Mouse (Mus musculus) forebrain, embryonic 13.5 days (tissue): ENCODE data around the gene 1520401A03Rik. TPM values are rescaled to one million over a fixed set of nuclear protein-coding genes. Genes with fewer than 3 reads are reported as not detected.
A peak's percentile ranks its signal among the peaks of the same experiment; 100 is the strongest.

Source experiments
- ATAC-seq: fragments of 200-750 bp; cut with Nextera tagmentation; 2 replicates; pipeline ENCODE4 v1.8.0; 2017
- H3K27ac ChIP-seq: fragments of 300-500 bp; sonication (generic); 2 replicates; pipeline ENCODE4 v1.5.1; 2015; ENCODE audit warnings: inconsistent platforms, mild to moderate bottlenecking, moderate library complexity
- H3K27me3 ChIP-seq: fragments of 300-500 bp; sonication (generic); 2 replicates; pipeline ENCODE4 v1.6.1; 2015; ENCODE audit warnings: mild to moderate bottlenecking, inconsistent platforms
- H3K36me3 ChIP-seq: fragments of 300-500 bp; sonication (generic); 2 replicates; pipeline ENCODE4 v1.6.1; 2015; ENCODE audit warnings: mild to moderate bottlenecking, inconsistent platforms; ENCODE audit not compliant: poor library complexity, severe bottlenecking
- H3K4me1 ChIP-seq: fragments of 300-500 bp; sonication (generic); 2 replicates; pipeline ENCODE4 v1.6.1; 2015; ENCODE audit warnings: inconsistent platforms
- H3K4me2 ChIP-seq: fragments of 300-500 bp; sonication (generic); 2 replicates; pipeline ENCODE4 v1.6.1; 2015; ENCODE audit warnings: inconsistent platforms, mild to moderate bottlenecking, moderate library complexity
- H3K4me3 ChIP-seq: fragments of 300-500 bp; sonication (generic); 2 replicates; pipeline ENCODE4 v1.5.1; 2015; ENCODE audit warnings: mild to moderate bottlenecking, inconsistent platforms
- H3K9ac ChIP-seq: fragments of 300-500 bp; sonication (generic); 2 replicates; pipeline ENCODE4 v1.6.1; 2015; ENCODE audit warnings: mild to moderate bottlenecking, inconsistent platforms
- H3K9me3 ChIP-seq: fragments of 300-500 bp; sonication (generic); replicated peaks from 2 replicates; pipeline ENCODE4 v1.6.1; 2016; ENCODE audit warnings: inconsistent platforms
- WGBS: fragments of 180-500 bp; shearing (Covaris S2); methylation state at CpG from one replicate; pipeline ENCODE4 v1.1.7; 2015; 5-methylcytosine and 5-hydroxymethylcytosine counted together
- polyA plus RNA-seq: library from polyadenylated mRNA; unstranded; fragments of >200 nt; fragmentation: Nextera tagmentation; extraction: Ambion mirVana; gene quantifications from 2 replicates; pipeline ENCODE4 v1.2.1, GENCODE M21; 2015

Gene 1520401A03Rik
- polyA plus RNA-seq, 1 experiment from 2014 or later: not detected

DNA sequence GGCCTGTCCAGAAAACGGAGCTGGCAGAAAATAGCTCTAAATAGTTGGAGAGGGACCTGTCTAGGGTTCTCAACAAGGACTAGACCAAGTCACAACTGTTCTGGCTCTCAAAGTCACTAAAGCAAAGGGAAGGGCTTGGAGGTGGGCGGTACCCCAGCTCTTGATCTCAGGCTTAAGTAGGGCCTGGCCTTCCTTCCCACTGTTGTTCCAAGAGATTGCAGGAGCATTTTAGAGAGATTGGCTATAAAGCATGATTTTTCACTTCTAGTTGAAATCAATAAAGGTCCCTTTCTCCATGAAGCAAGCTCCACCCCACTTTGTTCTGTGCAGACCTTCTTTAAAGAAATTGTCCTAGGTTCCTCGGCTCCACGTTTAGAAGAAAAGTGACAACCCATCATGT lies 2.9 kb upstream of the 1520401A03Rik start:
- Histone ChIP-seq H3K27ac (no peak overlapping the region), H3K36me3 (no peaks in the 10 kb centered on the region), H3K9me3 (no peaks in the 10 kb centered on the region), H3K4me2 (peak overlapping the region; percentile 90), H3K4me3 (peak overlapping the region; percentile 89), H3K27me3 (peaks cover 2% of the 10 kb centered on the region; the same call in 1 of the 2 replicates), H3K4me1 (peaks cover 15% of the 10 kb centered on the region), H3K9ac (peak overlapping the region; percentile 81)
- ATAC-seq: no peak
- WGBS: 71% methylated on average over 4 of the region's 4 CpGs

GRCm38 (mm10) chr17:23721886-23722285 lies 697 bp downstream of the 1520401A03Rik start:
- H3K36me3 ChIP-seq: no peaks in the 10 kb centered on the region
- ATAC-seq: no peak

DNA sequence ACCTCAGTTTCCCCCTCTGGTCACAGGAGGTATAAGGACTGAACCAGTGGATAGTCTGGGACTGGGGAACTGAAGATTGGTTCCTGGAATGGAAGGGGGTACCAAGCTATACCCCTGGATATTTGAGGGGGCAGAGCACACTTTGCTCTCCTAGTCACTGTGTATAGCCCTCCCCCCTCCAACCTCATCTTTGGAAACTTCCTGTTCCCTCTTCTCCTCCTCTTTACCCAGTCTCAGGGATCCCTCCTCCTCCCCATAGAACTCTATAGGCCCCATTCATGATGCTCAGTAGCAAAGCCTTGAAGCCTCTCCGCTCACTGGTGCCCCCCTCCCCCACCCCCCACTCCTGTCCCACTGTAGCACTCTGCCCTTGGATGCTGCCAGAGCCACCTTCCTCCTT lies 3.1 kb downstream of the 1520401A03Rik start:
- ATAC-seq: no peak
- no peak overlapping the region for H3K4me2 ChIP-seq
- 20% methylated on average over 1 of the region's 1 CpGs for WGBS
- no peak overlapping the region for H3K9ac ChIP-seq
- H3K9me3 ChIP-seq: no peaks in the 10 kb centered on the region
- H3K4me1 ChIP-seq: no peaks in the 10 kb centered on the region
- no peak overlapping the region for H3K27ac ChIP-seq
- peaks cover 3% of the 10 kb centered on the region; the same call in 1 of the 2 replicates for H3K27me3 ChIP-seq
- no peak overlapping the region for H3K4me3 ChIP-seq
- H3K36me3 ChIP-seq: no peaks in the 10 kb centered on the region

More at GRCm38 (mm10) chr17:23721886-23722285, 697 bp downstream of the 1520401A03Rik start:
- 82% methylated on average over 2 of the region's 2 CpGs for WGBS
- Histone ChIP-seq H3K27ac (no peak overlapping the region), H3K4me1 (peaks cover 8% of the 10 kb centered on the region; the same call in 1 of the 2 replicates), H3K9me3 (no peaks in the 10 kb centered on the region), H3K4me2 (no peak overlapping the region), H3K27me3 (peaks cover 3% of the 10 kb centered on the region; the same call in 1 of the 2 replicates), H3K4me3 (no peak overlapping the region), H3K9ac (0 out of 2 replicates have a peak overlapping the region, but pooled peaks have one; percentile 12)

- Histone ChIP-seq H3K9me3 (no peaks in the 10 kb centered on the region), H3K9ac (no peak overlapping the region), H3K4me2 (no peak overlapping the region), H3K4me1 (no peaks in the 10 kb centered on the region), H3K36me3 (no peaks in the 10 kb centered on the region), H3K4me3 (no peak overlapping the region), H3K27me3 (peaks cover 3% of the 10 kb centered on the region; the same call in 1 of the 2 replicates), H3K27ac (no peak overlapping the region)
- ATAC-seq: no peak
- 56% methylated on average over 2 of the region's 2 CpGs for WGBS
Measured at GRCm38 (mm10) chr17:23717003-23717402, 5.6 kb downstream of the 1520401A03Rik start.

- WGBS: 0% methylated on average over 3 of the region's 3 CpGs
- no peak overlapping the region for H3K4me3 ChIP-seq
- no peaks in the 10 kb centered on the region for H3K4me1 ChIP-seq
- ATAC-seq: peak; percentile 51; the same call in 1 of the 2 replicates
- no peak overlapping the region for H3K9ac ChIP-seq
- H3K36me3 ChIP-seq: no peaks in the 10 kb centered on the region
- H3K9me3 ChIP-seq: no peaks in the 10 kb centered on the region
- H3K27ac ChIP-seq: no peak overlapping the region
- H3K27me3 ChIP-seq: peaks cover 22% of the 10 kb centered on the region; the same call in 1 of the 2 replicates
- no peak overlapping the region for H3K4me2 ChIP-seq
Measured at GRCm38 (mm10) chr17:23706212-23706611, 16.4 kb downstream of the 1520401A03Rik start.

- Histone ChIP-seq H3K27ac (no peak overlapping the region), H3K27me3 (peaks cover 28% of the 10 kb centered on the region), H3K4me1 (no peaks in the 10 kb centered on the region), H3K9ac (no peak overlapping the region), H3K36me3 (no peaks in the 10 kb centered on the region), H3K9me3 (no peaks in the 10 kb centered on the region), H3K4me3 (no peak overlapping the region), H3K4me2 (no peak overlapping the region)
- 78% methylated on average over 7 of the region's 7 CpGs for WGBS
- ATAC-seq: 0 out of 2 replicates have a peak, but pooled peaks have one; percentile 16
Measured at GRCm38 (mm10) chr17:23705525-23706104, 17.0 kb downstream of the 1520401A03Rik start.

DNA sequence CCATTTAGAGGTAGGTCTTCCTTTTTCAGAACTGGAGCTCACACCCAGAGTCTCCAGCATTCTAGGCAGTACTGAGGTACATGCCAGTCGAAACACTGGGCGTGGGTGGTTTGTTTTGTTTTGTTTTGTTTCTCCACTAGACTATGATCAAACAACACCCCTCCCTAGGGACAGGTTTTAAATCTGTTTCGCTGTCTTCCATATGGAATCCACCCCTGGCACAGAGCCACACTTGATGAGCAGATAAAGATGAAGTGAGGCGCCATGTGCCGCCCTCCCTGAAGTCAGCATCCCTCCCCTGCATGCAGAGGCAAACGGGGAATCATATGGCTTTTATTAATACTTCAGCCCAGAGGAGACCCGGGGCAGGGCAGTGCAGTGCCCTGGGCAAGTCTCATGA lies 17.8 kb downstream of the 1520401A03Rik start:
- no peak overlapping the region for H3K27ac ChIP-seq
- no peak overlapping the region for H3K4me2 ChIP-seq
- no peak overlapping the region for H3K9ac ChIP-seq
- ATAC-seq: no peak
- WGBS: 60% methylated on average over 7 of the region's 7 CpGs
- H3K4me3 ChIP-seq: no peak overlapping the region
- H3K27me3 ChIP-seq: peaks cover 36% of the 10 kb centered on the region
- H3K9me3 ChIP-seq: no peaks in the 10 kb centered on the region
- H3K36me3 ChIP-seq: no peaks in the 10 kb centered on the region
- H3K4me1 ChIP-seq: no peaks in the 10 kb centered on the region

- Histone ChIP-seq H3K36me3 (no peaks in the 10 kb centered on the region), H3K27me3 (peaks cover 51% of the 10 kb centered on the region), H3K27ac (no peak overlapping the region), H3K9ac (no peak overlapping the region), H3K4me1 (peaks cover 6% of the 10 kb centered on the region), H3K4me3 (no peak overlapping the region), H3K4me2 (no peak overlapping the region), H3K9me3 (no peaks in the 10 kb centered on the region)
- 83% methylated on average over 9 of the region's 9 CpGs for WGBS
- no peak for ATAC-seq
Measured at GRCm38 (mm10) chr17:23703301-23703700, 19.3 kb downstream of the 1520401A03Rik start.

- Histone ChIP-seq H3K9ac (peak overlapping the region; percentile 71), H3K27ac (no peak overlapping the region), H3K36me3 (no peaks in the 10 kb centered on the region), H3K9me3 (no peaks in the 10 kb centered on the region), H3K27me3 (peaks cover 58% of the 10 kb centered on the region), H3K4me2 (peak overlapping the region; percentile 100), H3K4me1 (peaks cover 6% of the 10 kb centered on the region), H3K4me3 (peak overlapping the region; percentile 73)
- ATAC-seq: peak; percentile 98
- 1% methylated on average over 28 of the region's 28 CpGs for WGBS
Measured at GRCm38 (mm10) chr17:23700079-23700478, 22.5 kb downstream of the 1520401A03Rik start.

- no peaks in the 10 kb centered on the region for H3K36me3 ChIP-seq
- no peak overlapping the region for H3K27ac ChIP-seq
- peak overlapping the region; percentile 71 for H3K9ac ChIP-seq
- H3K4me2 ChIP-seq: peak overlapping the region; percentile 100
- ATAC-seq: peak; percentile 76
- peak overlapping the region; percentile 73 for H3K4me3 ChIP-seq
- H3K27me3 ChIP-seq: peaks cover 58% of the 10 kb centered on the region
- H3K9me3 ChIP-seq: no peaks in the 10 kb centered on the region
- peaks cover 6% of the 10 kb centered on the region for H3K4me1 ChIP-seq
- under 1% methylated on average over 82 of the region's 101 CpGs for WGBS
Measured at GRCm38 (mm10) chr17:23699131-23700077, 23.2 kb downstream of the 1520401A03Rik start.

GRCm38 (mm10) chr17:23695801-23696200 lies 26.8 kb downstream of the 1520401A03Rik start:
- Histone ChIP-seq H3K27me3 (peaks cover 44% of the 10 kb centered on the region), H3K4me3 (no peak overlapping the region), H3K9me3 (no peaks in the 10 kb centered on the region), H3K27ac (no peak overlapping the region), H3K36me3 (no peaks in the 10 kb centered on the region), H3K9ac (no peak overlapping the region), H3K4me1 (peaks cover 6% of the 10 kb centered on the region), H3K4me2 (no peak overlapping the region)
- WGBS: 6% methylated on average over 3 of the region's 3 CpGs
- no peak for ATAC-seq

- 54% methylated on average over 1 of the region's 1 CpGs for WGBS
- no peak overlapping the region for H3K4me3 ChIP-seq
- H3K9me3 ChIP-seq: no peaks in the 10 kb centered on the region
- no peak for ATAC-seq
- no peak overlapping the region for H3K9ac ChIP-seq
- no peak overlapping the region for H3K4me2 ChIP-seq
- H3K27me3 ChIP-seq: peaks cover 31% of the 10 kb centered on the region
- no peak overlapping the region for H3K27ac ChIP-seq
- peaks cover 6% of the 10 kb centered on the region for H3K4me1 ChIP-seq
- no peaks in the 10 kb centered on the region for H3K36me3 ChIP-seq
Measured at GRCm38 (mm10) chr17:23694491-23694890, 28.1 kb downstream of the 1520401A03Rik start.
